Mouse (Mus musculus) CH12.LX (cell line): ENCODE data around the gene Camta1.

Experiments
- CHD1 ChIP-seq: IDR thresholded peaks from 2 replicates; pipeline ENCODE4 v1.6.1; 2012; ENCODE audit warnings: low read depth, low read length, improper control_type of control experiment, inconsistent platforms
- CHD2 ChIP-seq: IDR thresholded peaks from 2 replicates; pipeline ENCODE4 v1.6.1; 2011; ENCODE audit warnings: low read length, improper control_type of control experiment
- CTCF ChIP-seq, 2 experiments: IDR thresholded peaks in 1 of 2; conservative IDR thresholded peaks in 1 of 2; 2 replicates each; pipeline ENCODE4 v1.5.1; 2011 to 2012; ENCODE audit warnings: low read depth in 2 of 2, low read length in 2 of 2, improper control_type of control experiment in 1 of 2, inconsistent platforms in 1 of 2, mild to moderate bottlenecking in 1 of 2, moderate library complexity in 1 of 2
- ELF1 ChIP-seq: IDR thresholded peaks from 2 replicates; pipeline ENCODE4 v1.6.1; 2014; ENCODE audit warnings: low read depth, mild to moderate bottlenecking, inconsistent platforms, low read length, improper control_type of control experiment
- EP300 ChIP-seq: IDR thresholded peaks from 2 replicates; pipeline ENCODE4 v1.6.1; 2011; ENCODE audit warnings: low read length, improper control_type of control experiment
- KAT2A ChIP-seq: IDR thresholded peaks from 2 replicates; pipeline ENCODE4 v1.6.1; 2012; ENCODE audit warnings: low read length, improper control_type of control experiment, inconsistent platforms; ENCODE audit not compliant: insufficient replicate concordance
- MAX ChIP-seq: IDR thresholded peaks from 2 replicates; pipeline ENCODE4 v1.6.1; 2011; ENCODE audit warnings: low read length, improper control_type of control experiment
- MYC ChIP-seq: IDR thresholded peaks from 2 replicates; pipeline ENCODE4 v1.6.1; 2011; ENCODE audit warnings: low read depth, mild to moderate bottlenecking, improper control_type of control experiment, low read length
- POLR2A ChIP-seq: IDR thresholded peaks from 2 replicates; pipeline ENCODE4 v1.6.1; 2011; ENCODE audit warnings: low read depth, mild to moderate bottlenecking, improper control_type of control experiment, low read length
- SMC3 ChIP-seq: IDR thresholded peaks from 2 replicates; pipeline ENCODE4 v1.6.1; 2011; ENCODE audit warnings: low read depth, low read length, improper control_type of control experiment
- USF2 ChIP-seq: conservative IDR thresholded peaks from 2 replicates; pipeline ENCODE4 v1.6.1; 2011; ENCODE audit warnings: low read depth, low read length, improper control_type of control experiment
- ZC3H11A ChIP-seq: IDR thresholded peaks from 2 replicates; pipeline ENCODE4 v1.6.1; 2012; ENCODE audit warnings: low read depth, mild to moderate bottlenecking, inconsistent platforms, low read length, improper control_type of control experiment

GRCm38 (mm10) chr4:150913743-150914142 is 947.9 kb downstream of the Camta1 start:
- TF ChIP-seq EP300 (no peak), POLR2A (no peak), CTCF (conservative IDR thresholded peaks at IDR 0.05 in 1 of 2, IDR thresholded peaks at IDR 0.05 in 1 of 2; ENCODE audit: low read depth in 2 of 2, low read length in 2 of 2) (no peak), USF2 (no peak), ELF1 (no peak), CHD2 (no peak), MAX (peak; percentile 76; the same call in 1 of the 2 replicates), MYC (peak; percentile 86), CHD1 (0 out of 2 replicates have a peak, but pooled peaks have one; percentile 34), ZC3H11A (no peak), KAT2A (no peak), SMC3 (no peak)
